Mouse (Mus musculus) c-Kit-positive CD71-positive TER-119-positive erythroid progenitor cells, embryonic 14.5 days (primary cell): ENCODE data around the gene Bmx.

Source experiments
- DNase-seq: peaks from one replicate; pipeline ENCODE4 v3.0.0-alpha.2; 2013; ENCODE audit warnings: low spot score

Gene Bmx

GRCm38 (mm10) chrX:164258057-164258456 lies at the start of gene Bmx:
TSS of gene Bmx (minus strand) at chrX:164258193.
- no peak for DNase-seq

DNA sequence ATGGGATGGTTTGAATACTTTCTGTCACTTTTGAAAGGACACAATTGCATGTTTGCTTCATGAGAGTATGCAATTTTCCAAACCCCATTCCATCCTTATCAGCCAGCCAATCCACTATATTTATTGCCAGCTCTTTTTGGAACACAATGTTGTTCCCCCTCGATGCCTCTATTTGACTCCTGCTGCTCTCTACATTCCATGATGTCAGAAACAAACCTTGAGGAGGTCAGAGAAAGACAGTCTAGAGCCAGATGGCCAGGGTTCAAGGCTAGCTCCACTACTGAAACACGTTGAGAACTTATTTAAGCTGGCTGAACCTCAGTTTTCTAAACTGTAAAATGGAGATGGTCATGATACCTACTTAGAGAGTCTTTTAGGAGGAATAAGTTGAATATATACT lies 48.3 kb upstream of the Bmx start:
- no peak for DNase-seq

DNA sequence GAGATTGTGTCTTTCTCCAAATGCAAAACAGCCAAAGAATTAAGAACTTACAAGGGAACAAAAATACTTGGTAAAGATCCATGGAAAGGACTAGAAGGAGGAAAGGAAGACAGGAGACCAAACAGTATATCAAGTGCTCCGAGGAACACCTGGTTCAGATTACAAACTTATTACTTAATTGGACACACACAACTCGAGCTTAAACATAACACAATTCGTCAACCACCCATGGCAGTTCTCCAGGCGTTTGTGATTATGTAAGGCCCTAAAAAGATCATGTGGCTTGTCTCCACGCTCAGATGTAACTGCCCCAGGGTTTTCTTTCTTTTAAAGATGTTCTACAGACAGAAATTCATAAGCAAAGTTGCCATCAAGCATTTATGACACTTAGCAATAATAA lies 33.2 kb upstream of the Bmx start:
- DNase-seq = no peak

- peak; percentile 12 for DNase-seq
These were observed 29.1 kb upstream of the Bmx start for GRCm38 (mm10) chrX:164287077-164287476.

GRCm38 (mm10) chrX:164283808-164284207 lies 25.8 kb upstream of the Bmx start:
- no peak for DNase-seq

DNA sequence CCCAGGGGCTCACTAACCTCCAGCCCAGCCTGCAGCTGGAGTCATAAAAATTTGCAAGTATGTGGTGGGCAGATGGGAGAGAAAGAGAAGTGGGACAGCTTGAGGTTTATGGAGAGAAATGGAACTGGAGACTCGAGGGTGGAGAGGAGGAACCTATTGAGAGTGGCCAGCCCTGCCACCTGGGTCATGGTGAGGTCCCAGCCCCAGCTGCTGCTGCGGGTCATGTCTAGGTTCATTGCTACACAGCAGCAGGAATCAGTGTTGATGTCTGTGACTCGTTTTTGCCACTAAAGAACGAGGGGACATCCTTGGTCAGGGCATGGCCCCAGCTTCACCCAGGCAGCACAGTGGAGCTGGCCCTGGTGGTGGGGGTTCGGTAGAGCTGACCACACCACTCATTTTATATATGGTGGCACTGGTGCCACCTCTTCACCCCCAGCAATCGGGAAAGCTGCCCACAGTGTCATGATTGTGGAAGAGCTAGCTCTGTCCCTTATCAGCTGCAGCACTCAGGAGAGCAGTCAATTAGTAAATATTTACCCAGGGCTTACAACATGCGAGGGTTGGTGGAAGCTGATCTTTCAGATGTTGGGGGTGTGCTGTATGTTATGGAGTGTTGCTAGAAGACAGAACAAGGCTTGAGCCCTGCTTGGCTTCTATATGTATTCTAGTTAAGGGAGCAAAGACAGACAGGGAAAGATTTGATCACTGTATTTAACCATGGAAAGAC lies 23.1 kb upstream of the Bmx start:
- no peak for DNase-seq

- no peak for DNase-seq
These were observed 17.5 kb upstream of the Bmx start for GRCm38 (mm10) chrX:164275536-164275935.

DNA sequence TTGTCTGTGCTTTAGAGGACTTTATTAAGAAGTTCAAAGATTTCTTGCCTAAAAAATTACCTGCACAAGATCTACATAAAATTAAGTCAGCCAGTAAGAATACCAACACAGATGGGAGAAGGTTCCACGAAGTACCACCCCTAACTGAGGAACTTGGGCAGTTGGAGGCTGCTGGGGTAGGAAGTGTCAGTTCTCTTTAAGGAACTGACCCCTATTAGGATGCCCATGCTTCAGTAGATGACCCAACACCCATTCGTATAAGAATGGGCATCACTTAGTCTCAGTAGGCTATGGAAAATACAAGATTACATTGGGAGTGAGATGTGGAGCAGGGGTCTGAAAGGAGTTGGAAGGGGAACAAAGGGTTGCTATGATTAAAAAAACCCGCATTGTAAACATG lies 12.6 kb upstream of the Bmx start:
- DNase-seq = no peak

- peak; percentile 83 for DNase-seq
These were observed 11.3 kb upstream of the Bmx start, which contains the start of gene Pir for GRCm38 (mm10) chrX:164269285-164269761. TSS of gene Pir (plus strand) at chrX:164269371.

- DNase-seq = no peak
These were observed 6.9 kb upstream of the Bmx start for GRCm38 (mm10) chrX:164264861-164265260.

DNA sequence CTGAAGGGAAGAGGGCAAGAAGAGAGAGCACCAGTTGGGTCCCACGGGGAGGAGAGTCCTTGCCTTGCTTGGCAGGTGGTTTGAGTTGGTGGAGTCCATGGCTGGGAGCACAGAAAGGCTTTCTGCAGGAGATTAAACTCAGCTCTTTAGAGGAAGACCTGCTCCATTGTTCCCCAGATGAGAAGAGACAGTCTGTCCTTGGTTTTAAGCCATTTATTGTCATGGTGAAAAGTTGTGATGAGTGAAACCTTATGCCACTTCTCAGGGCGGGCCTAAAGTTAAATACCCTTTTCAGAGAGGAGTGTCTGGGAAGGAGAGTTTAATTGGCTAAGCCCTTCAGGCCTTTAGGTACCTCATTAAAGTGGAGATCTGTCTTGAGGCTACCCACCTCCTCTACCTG lies 4.3 kb upstream of the Bmx start:
- DNase-seq = no peak

- no peak for DNase-seq
These were observed 669 bp upstream of the Bmx start for GRCm38 (mm10) chrX:164258662-164259061.

DNA sequence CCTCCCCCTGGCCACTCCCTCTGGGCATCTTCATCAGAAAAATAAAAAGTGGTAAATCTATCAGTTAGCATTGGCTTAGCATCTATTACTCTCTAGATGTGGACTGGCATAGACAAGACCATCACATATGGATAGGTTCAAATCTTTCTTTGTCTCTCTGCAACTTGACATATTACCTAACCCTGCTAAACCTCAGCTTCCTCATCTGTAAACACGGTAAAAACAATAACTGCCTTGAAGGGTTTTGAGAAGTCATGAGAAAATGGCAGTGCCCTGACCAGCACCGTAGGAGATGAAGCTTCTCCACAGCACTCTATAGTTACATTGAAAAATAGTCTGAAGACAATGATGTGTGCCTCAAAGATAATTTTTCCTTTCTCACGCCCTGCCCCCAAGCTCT lies 1.5 kb downstream of the Bmx start:
- no peak for DNase-seq

DNA sequence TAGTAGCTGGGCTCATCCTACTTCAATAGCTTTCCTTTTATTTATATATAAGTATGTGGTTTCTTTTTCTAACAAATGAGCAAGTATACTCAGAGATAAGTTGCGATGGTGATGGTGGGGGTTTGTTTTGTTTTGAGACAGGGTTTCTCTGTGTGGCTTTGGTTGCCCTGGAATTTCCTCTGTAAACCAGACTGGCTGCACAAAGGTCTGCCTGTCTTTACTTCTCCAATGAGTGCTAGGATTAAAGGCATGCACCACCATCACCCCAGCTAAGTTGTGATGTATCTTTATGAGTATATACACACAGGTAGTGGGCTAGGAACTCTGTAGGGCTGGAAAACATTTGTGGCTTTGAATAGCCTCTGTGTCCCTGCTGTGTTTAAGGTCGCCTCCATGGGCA lies 11.3 kb downstream of the Bmx start:
- DNase-seq = no peak

DNA sequence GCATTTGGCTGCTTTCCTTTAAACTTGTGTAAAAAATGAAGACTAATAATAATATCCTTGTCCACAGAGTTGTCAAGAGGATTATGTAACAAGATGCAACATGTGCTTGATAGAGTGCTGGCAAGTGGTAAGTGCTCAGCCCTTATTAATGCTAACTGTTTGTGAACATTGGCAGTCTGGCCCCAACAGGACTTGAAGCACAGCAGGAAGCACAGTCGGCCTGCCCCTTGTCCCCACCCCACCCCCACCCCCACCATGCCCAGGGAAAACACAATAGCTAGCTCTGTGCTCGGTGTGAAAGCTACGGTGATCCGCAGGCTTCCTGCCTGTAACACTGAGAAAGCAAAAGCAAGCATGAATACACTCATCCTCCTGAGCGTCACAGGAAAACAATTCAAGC lies 12.3 kb downstream of the Bmx start:
- no peak for DNase-seq

- no peak for DNase-seq
These were observed 24.6 kb downstream of the Bmx start for GRCm38 (mm10) chrX:164233380-164233779.

DNA sequence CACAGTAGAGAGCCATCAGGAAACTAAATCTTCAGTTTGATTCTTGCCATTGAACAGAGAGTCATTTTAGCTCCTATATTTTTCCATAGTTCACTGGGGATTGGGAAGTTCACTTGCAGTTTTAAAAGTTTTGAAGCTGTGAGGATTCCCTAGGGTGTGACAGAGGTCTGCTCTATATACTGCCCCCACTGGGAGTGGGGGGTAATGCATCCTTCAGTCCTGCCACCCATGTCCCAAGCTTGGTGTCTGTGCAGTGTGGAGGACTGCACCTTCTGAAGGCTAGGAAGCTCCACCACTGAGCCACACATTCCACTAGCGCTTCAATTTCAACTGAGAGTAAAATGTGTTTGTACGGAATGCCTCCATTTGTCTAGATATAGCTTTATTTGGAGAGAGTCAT lies 36.0 kb downstream of the Bmx start:
- peak; percentile 6 for DNase-seq

DNA sequence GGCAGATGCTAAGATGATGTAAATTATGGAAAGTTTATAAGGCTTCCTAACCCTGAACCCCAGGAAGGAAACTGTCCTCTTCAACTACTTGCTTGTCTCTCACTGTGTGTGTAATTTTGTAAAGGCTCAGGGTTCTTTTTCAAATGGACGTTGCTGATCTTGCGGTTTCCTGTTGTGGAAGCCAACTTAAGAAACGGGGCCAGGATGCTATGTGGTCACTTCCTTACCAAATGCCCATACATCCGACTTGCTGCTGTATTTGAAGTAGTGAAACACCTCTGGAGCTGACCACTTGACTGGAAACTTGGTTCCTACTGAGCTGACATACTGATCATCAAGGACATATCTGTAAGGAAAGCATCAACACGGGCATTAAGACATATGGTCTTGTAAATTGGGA lies 57.4 kb downstream of the Bmx start:
- no peak for DNase-seq

DNA sequence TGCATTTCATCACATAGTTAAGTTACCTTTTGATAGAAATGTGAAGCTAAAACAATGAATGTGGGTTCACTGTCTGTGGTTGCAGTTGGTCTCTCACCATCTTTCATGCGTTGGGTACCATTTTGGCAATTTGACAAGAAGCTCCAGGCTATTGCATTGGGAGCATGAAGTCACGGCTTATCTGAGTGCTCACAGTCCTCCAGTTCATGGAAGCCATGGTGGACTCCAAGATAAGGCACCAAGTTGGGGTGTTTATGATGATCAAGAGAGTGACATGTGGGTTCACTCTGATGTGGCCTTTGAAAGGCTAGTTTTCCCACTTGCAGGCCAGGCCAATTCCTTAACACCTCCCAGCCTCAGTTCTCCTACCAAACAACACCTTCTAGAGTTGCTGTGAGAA lies 60.3 kb downstream of the Bmx start:
- peak; percentile 49 for DNase-seq

GRCm38 (mm10) chrX:164189880-164190279 lies 68.1 kb downstream of the Bmx start:
- DNase-seq = no peak

- peak; percentile 50 for DNase-seq
These were observed 74.1 kb downstream of the Bmx start for GRCm38 (mm10) chrX:164183844-164184243.

GRCm38 (mm10) chrX:164179746-164180145 lies 78.2 kb downstream of the Bmx start:
- DNase-seq = peak; percentile 50

GRCm38 (mm10) chrX:164178856-164179255 lies 79.1 kb downstream of the Bmx start:
- no peak for DNase-seq

GRCm38 (mm10) chrX:164175780-164176179 lies 82.2 kb downstream of the Bmx start:
- DNase-seq = no peak
